In the genomic region with DNA sequence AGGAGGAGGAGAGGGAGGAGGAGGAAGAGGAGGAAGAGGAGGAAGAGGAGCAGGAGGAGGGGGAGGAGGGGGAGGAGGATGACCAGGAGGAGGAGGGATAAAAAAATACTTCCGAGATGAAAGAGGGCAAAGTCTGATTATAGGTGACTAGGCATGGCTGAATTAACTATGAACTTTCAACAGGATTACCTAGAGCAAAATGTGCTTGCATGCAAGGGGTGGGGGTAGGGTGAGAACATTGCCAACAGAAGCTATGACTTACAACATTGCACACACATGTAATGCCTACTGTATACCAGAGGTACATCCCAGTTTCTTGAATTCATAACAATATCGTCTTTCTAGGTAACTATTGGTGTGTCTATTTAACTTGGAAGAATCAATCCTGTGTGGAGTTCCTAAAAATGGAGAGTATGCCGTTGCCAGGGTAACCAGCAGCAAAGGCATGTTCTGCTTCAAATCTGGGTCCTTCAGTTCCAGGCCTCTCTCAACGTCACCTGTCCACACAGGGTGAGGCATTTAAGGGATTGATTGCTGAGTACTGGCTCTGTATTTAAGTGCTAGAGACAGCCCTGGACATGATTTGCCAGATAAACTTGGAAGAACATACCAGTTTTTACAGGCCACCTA, we compare ENCODE assay signal across 31 mouse cellular contexts. TPM values are rescaled to one million over a fixed set of nuclear protein-coding genes. Genes with fewer than 3 reads are reported as not detected.
DNase-seq lines count a peak whose midpoint lies in the region; ATAC-seq and TF ChIP-seq lines count a peak whose summit lies in the region.
"Had no signal": no experiment of that assay in that cellular context is flagged by ENCODE, and none has a peak within 500 bp of the region (broad histone marks: within the 10 kb centered on the region; RNA-seq: fewer than 3 reads in every experiment).

No protein-coding gene starts in this region.

- H3K27me3 ChIP-seq in hindbrain, postnatal 0 days (ENCODE audit: insufficient read depth, low read length): no peaks in the 10 kb centered on the region
- no peaks in the 10 kb centered on the region for H3K27me3 ChIP-seq in hindbrain, embryonic 10.5 days (ENCODE audit: insufficient read depth, poor library complexity, severe bottlenecking)
- H3K27me3 ChIP-seq in midbrain, embryonic 14.5 days (ENCODE audit: control insufficient read depth, insufficient read depth, low read length): no peaks in the 10 kb centered on the region
- H3K27me3 ChIP-seq in midbrain, embryonic 13.5 days: no peaks in the 10 kb centered on the region
- H3K27me3 ChIP-seq: forebrain, embryonic 13.5 days; limb, embryonic 12.5 days; liver, embryonic 13.5 days; neural tube, embryonic 13.5 days had no signal

- no peaks in the 10 kb centered on the region for H3K4me1 ChIP-seq in hindbrain, postnatal 0 days (ENCODE audit: insufficient read depth, low read length)
- peaks cover 7% of the 10 kb centered on the region for H3K4me1 ChIP-seq in hindbrain, embryonic 10.5 days (replicated peaks)
- H3K4me1 ChIP-seq in midbrain, embryonic 14.5 days (ENCODE audit: control insufficient read depth, insufficient read depth, low read length): no peaks in the 10 kb centered on the region
- no peaks in the 10 kb centered on the region for H3K4me1 ChIP-seq in midbrain, embryonic 13.5 days (replicated peaks)
- H3K4me1 ChIP-seq: forebrain, embryonic 13.5 days; limb, embryonic 12.5 days; liver, embryonic 13.5 days; neural tube, embryonic 13.5 days had no signal

- no peak for TF ChIP-seq CTCF in hindbrain, postnatal 0 days (IDR thresholded peaks at IDR 0.05; ENCODE audit: low read depth)

- ATAC-seq in hindbrain, postnatal 0 days: no peak
- ATAC-seq in midbrain, embryonic 14.5 days (ENCODE audit: low FRiP score, low TSS enrichment): no peak
- ATAC-seq in midbrain, embryonic 13.5 days: no peak
- ATAC-seq: CD4-positive, CD25-positive, alpha-beta regulatory T cell, adult 4 months; forebrain, embryonic 13.5 days had no signal

- 66% methylated on average over 4 of the region's 4 CpGs for WGBS in hindbrain, postnatal 0 days
- 80% methylated on average over 4 of the region's 4 CpGs for WGBS in hindbrain, embryonic 10.5 days
- 62% methylated on average over 4 of the region's 4 CpGs for WGBS in midbrain, embryonic 14.5 days
- WGBS in midbrain, embryonic 13.5 days: 70% methylated on average over 4 of the region's 4 CpGs

- H3K36me3 ChIP-seq in hindbrain, postnatal 0 days (ENCODE audit: insufficient read depth, low read length): no peaks in the 10 kb centered on the region
- no peaks in the 10 kb centered on the region for H3K36me3 ChIP-seq in hindbrain, embryonic 10.5 days
- H3K36me3 ChIP-seq in midbrain, embryonic 14.5 days (ENCODE audit: control insufficient read depth, insufficient read depth, low read length): no peaks in the 10 kb centered on the region
- no peaks in the 10 kb centered on the region for H3K36me3 ChIP-seq in midbrain, embryonic 13.5 days
- H3K36me3 ChIP-seq: limb, embryonic 12.5 days; liver, embryonic 13.5 days; neural tube, embryonic 13.5 days had no signal

- no peak overlapping the region for H3K4me2 ChIP-seq in hindbrain, postnatal 0 days (ENCODE audit: low read depth, low read length)
- no peak overlapping the region for H3K4me2 ChIP-seq in midbrain, embryonic 14.5 days (ENCODE audit: low read length)
- no peak overlapping the region for H3K4me2 ChIP-seq in midbrain, embryonic 13.5 days (replicated peaks)
- H3K4me2 ChIP-seq: forebrain, embryonic 13.5 days; heart, embryonic 11.5 days; limb, embryonic 12.5 days; liver, embryonic 13.5 days; midbrain, embryonic 11.5 days; neural tube, embryonic 13.5 days had no signal

- H3K27ac ChIP-seq in hindbrain, postnatal 0 days: no peak overlapping the region
- no peak overlapping the region for H3K27ac ChIP-seq in hindbrain, embryonic 10.5 days
- H3K27ac ChIP-seq in midbrain, embryonic 14.5 days (replicated peaks; ENCODE audit: low read depth, low read length): no peak overlapping the region
- no peak overlapping the region for H3K27ac ChIP-seq in midbrain, embryonic 13.5 days
- H3K27ac ChIP-seq: forebrain, embryonic 13.5 days; limb, embryonic 12.5 days; liver, embryonic 13.5 days; neural tube, embryonic 13.5 days; stomach, postnatal 0 days had no signal

- no peak overlapping the region for H3K4me3 ChIP-seq in hindbrain, postnatal 0 days (ENCODE audit: low read length)
- no peak overlapping the region for H3K4me3 ChIP-seq in hindbrain, embryonic 10.5 days
- no peak overlapping the region for H3K4me3 ChIP-seq in midbrain, embryonic 14.5 days (replicated peaks; ENCODE audit: low read depth, low read length)
- no peak overlapping the region for H3K4me3 ChIP-seq in midbrain, embryonic 13.5 days (replicated peaks)
- H3K4me3 ChIP-seq: forebrain, embryonic 13.5 days; limb, embryonic 12.5 days; liver, embryonic 13.5 days; neural tube, embryonic 13.5 days had no signal

- H3K9ac ChIP-seq in hindbrain, postnatal 0 days (replicated peaks; ENCODE audit: low read length): no peak overlapping the region
- no peak overlapping the region for H3K9ac ChIP-seq in midbrain, embryonic 14.5 days (replicated peaks; ENCODE audit: low read length)
- H3K9ac ChIP-seq in midbrain, embryonic 13.5 days (replicated peaks): no peak overlapping the region
- H3K9ac ChIP-seq: forebrain, embryonic 13.5 days; limb, embryonic 12.5 days; liver, embryonic 13.5 days; neural tube, embryonic 13.5 days had no signal

- DNase-seq in hindbrain, postnatal 0 days (ENCODE audit: low spot score): peak; percentile 22
- no peak for DNase-seq in hindbrain, embryonic 10.5 days (ENCODE audit: low spot score)
- peak; percentile 43 to 58 for DNase-seq in kidney, postnatal 36 days
- no peak for DNase-seq in kidney, adult 18-20 months
- DNase-seq in midbrain, embryonic 14.5 days: peak; percentile 4
- peak; percentile 38 for DNase-seq in telencephalon, adult 2 months (ENCODE audit: low read depth, low spot score)
- DNase-seq: adrenal gland, postnatal 14 days; cerebellum, adult 8-10 months; cerebellum, postnatal 36 days; gastrocnemius, postnatal 14 days; heart, adult 11 months; liver, embryonic 13.5 days; lung, adult 2 months; lung, postnatal 14 days; retina, postnatal 1 day had no signal

- H3K9me3 ChIP-seq in hindbrain, postnatal 0 days (ENCODE audit: low read length): no peaks in the 10 kb centered on the region
- no peaks in the 10 kb centered on the region for H3K9me3 ChIP-seq in hindbrain, embryonic 10.5 days
- no peaks in the 10 kb centered on the region for H3K9me3 ChIP-seq in midbrain, embryonic 14.5 days (ENCODE audit: control insufficient read depth, low read length)
- no peaks in the 10 kb centered on the region for H3K9me3 ChIP-seq in midbrain, embryonic 13.5 days
- H3K9me3 ChIP-seq: forebrain, embryonic 13.5 days; limb, embryonic 12.5 days; liver, embryonic 13.5 days; neural tube, embryonic 13.5 days had no signal

RNA-seq across cellular contexts. Expression of a gene that starts 1.3 kb away (rescaled TPM):
- total RNA-seq in hindbrain, postnatal 0 days (2014; rRNA removed): not detected in 2 replicates
- polyA plus RNA-seq in hindbrain, postnatal 0 days (2015; fragmentation: Nextera tagmentation; extraction: Ambion mirVana): not detected in 2 replicates
- not detected in 2 replicates for polyA plus RNA-seq in hindbrain, embryonic 10.5 days (2016; fragmentation: Nextera tagmentation; extraction: Ambion mirVana)
- polyA plus RNA-seq in midbrain, embryonic 14.5 days (2014; fragmentation: Nextera tagmentation; extraction: Ambion mirVana): not detected in 2 replicates
- polyA plus RNA-seq in midbrain, embryonic 13.5 days (2015; fragmentation: Nextera tagmentation; extraction: Ambion mirVana): not detected in 2 replicates
- total RNA-seq: gastrocnemius, postnatal 14 days; megakaryocyte progenitor cell, adult 5-6 weeks had no signal
- polyA plus RNA-seq: brain, embryonic 14.5 days; CD4-positive, CD25-positive, alpha-beta regulatory T cell, adult 4 months; forebrain, embryonic 13.5 days; heart, embryonic 11.5 days; heart, postnatal 0 days; hindbrain, embryonic 11.5 days; kidney, embryonic 14.5 days; limb, embryonic 12.5 days; midbrain, embryonic 11.5 days; neural tube, embryonic 13.5 days had no signal

RNA-seq across cellular contexts. Expression of a gene that starts 48.9 kb away (rescaled TPM):
- total RNA-seq in hindbrain, postnatal 0 days (2014; rRNA removed): not detected in 2 replicates
- not detected in 2 replicates for polyA plus RNA-seq in hindbrain, postnatal 0 days (2015; fragmentation: Nextera tagmentation; extraction: Ambion mirVana)
- polyA plus RNA-seq in hindbrain, embryonic 10.5 days (2016; fragmentation: Nextera tagmentation; extraction: Ambion mirVana): not detected in 2 replicates
- polyA plus RNA-seq in midbrain, embryonic 14.5 days (2014; fragmentation: Nextera tagmentation; extraction: Ambion mirVana): not detected in 2 replicates
- polyA plus RNA-seq in midbrain, embryonic 13.5 days (2015; fragmentation: Nextera tagmentation; extraction: Ambion mirVana): not detected in 2 replicates
- total RNA-seq: left cerebral cortex, adult 8-10 months; megakaryocyte progenitor cell, adult 5-6 weeks had no signal
- polyA plus RNA-seq: brain, embryonic 14.5 days; CD4-positive, CD25-positive, alpha-beta regulatory T cell, adult 4 months; forebrain, embryonic 13.5 days; heart, embryonic 11.5 days; hindbrain, embryonic 11.5 days; kidney, embryonic 14.5 days; limb, embryonic 12.5 days; midbrain, embryonic 11.5 days; neural tube, embryonic 13.5 days had no signal

RNA-seq across cellular contexts. Expression of a gene that starts 58.8 kb away (rescaled TPM):
- not detected in 2 replicates for total RNA-seq in hindbrain, postnatal 0 days (2014; rRNA removed)
- polyA plus RNA-seq in hindbrain, postnatal 0 days (2015; fragmentation: Nextera tagmentation; extraction: Ambion mirVana): not detected in 2 replicates
- polyA plus RNA-seq in hindbrain, embryonic 10.5 days (2016; fragmentation: Nextera tagmentation; extraction: Ambion mirVana): not detected in 2 replicates
- polyA plus RNA-seq in midbrain, embryonic 14.5 days (2014; fragmentation: Nextera tagmentation; extraction: Ambion mirVana): not detected in 2 replicates
- not detected in 2 replicates for polyA plus RNA-seq in midbrain, embryonic 13.5 days (2015; fragmentation: Nextera tagmentation; extraction: Ambion mirVana)
- total RNA-seq: gastrocnemius, postnatal 14 days; left cerebral cortex, adult 8-10 months; megakaryocyte progenitor cell, adult 5-6 weeks had no signal
- polyA plus RNA-seq: brain, embryonic 14.5 days; CD4-positive, CD25-positive, alpha-beta regulatory T cell, adult 4 months; embryonic facial prominence, embryonic 14.5 days; forebrain, embryonic 13.5 days; heart, embryonic 11.5 days; heart, postnatal 0 days; hindbrain, embryonic 11.5 days; kidney, embryonic 14.5 days; limb, embryonic 12.5 days; midbrain, embryonic 11.5 days; neural tube, embryonic 13.5 days; thymus, postnatal 0 days had no signal

Comparison
In these comparisons a context has a peak if more than half of its experiments do, and no peak if none do; other contexts are left out.
1. DNase-seq: peak in hindbrain, postnatal 0 days (single experiment), kidney, postnatal 36 days (2 of 2), midbrain, embryonic 14.5 days (single experiment) and telencephalon, adult 2 months (single experiment); none in hindbrain, embryonic 10.5 days (single experiment) and kidney, adult 18-20 months (single experiment).